Mouse (Mus musculus): Measurements from ENCODE around the gene Stk17b. TPM values are rescaled to one million over a fixed set of nuclear protein-coding genes. Genes with fewer than 3 reads are reported as not detected.

Gene Stk17b
- polyA plus RNA-seq, 1 experiment from 2014 or later, result 7.5 TPM

- Histone ChIP-seq H3K4me3 (no peak overlapping the region), H3K36me3 (0 out of 2 replicates have a peak, but pooled peaks cover 3% of the 10 kb centered on the region)
- 82% methylated on average over 2 of the region's 2 CpGs for WGBS
These were observed 23.2 kb upstream of the Stk17b start for GRCm38 (mm10) chr1:53808229-53808628.

DNA sequence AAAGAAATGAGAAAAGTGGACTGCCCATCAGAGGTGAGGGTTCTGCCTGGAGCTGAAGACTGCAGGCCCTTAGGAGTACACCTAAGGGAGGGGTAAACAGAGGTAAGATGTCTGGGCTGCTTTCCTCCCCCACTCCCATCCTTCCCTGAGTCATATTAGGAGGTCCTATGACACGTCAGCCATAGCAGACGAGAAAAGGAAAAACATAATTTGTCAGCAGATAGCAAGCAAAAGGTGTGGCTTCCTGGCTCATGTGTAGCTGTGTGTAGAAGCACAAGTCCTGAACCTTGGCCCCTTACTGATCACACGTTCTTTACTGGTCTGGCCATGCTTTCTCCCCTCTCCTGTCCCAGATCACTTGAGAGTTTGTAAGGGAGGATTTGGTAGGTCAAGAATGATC lies 12.8 kb upstream of the Stk17b start:
- Histone ChIP-seq H3K4me1 (replicated peaks) (no peaks in the 10 kb centered on the region), H3K4me3 (no peak overlapping the region), H3K27me3 (ENCODE audit: insufficient read depth, poor library complexity, severe bottlenecking) (no peaks in the 10 kb centered on the region), H3K36me3 (no peaks in the 10 kb centered on the region), H3K9me3 (no peaks in the 10 kb centered on the region), H3K27ac (no peak overlapping the region)
- WGBS, result 77% methylated on average over 3 of the region's 3 CpGs
- no peak for DNase-seq (ENCODE audit: low spot score)

More at GRCm38 (mm10) chr1:53808229-53808628, 23.2 kb upstream of the Stk17b start:
- Histone ChIP-seq H3K4me1 (replicated peaks) (peaks cover 4% of the 10 kb centered on the region; the same call in 1 of the 2 replicates), H3K9me3 (no peaks in the 10 kb centered on the region), H3K27ac (no peak overlapping the region), H3K27me3 (ENCODE audit: insufficient read depth, poor library complexity, severe bottlenecking) (no peaks in the 10 kb centered on the region)
- DNase-seq (ENCODE audit: low spot score), result no peak

DNA sequence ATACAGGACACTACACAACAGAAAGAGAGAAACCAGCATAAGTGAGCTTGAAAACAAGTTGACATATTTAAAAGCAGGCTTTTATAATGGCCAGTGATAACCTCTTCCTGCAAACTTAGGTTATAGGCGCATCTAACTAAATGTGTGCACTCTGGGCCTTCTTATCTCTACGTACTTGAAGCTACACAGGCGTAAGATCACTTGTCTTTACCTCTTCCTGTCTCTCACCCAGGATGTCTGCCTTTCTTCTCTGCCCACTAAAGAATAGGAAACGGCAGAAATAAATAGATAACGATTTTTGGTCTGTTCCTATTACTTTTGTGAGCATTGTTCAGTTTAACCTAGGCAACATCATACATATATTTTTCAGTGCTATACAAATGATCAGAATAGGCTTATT lies 12.1 kb upstream of the Stk17b start:
- Histone ChIP-seq H3K4me3 (no peak overlapping the region), H3K27me3 (ENCODE audit: insufficient read depth, poor library complexity, severe bottlenecking) (no peaks in the 10 kb centered on the region), H3K36me3 (no peaks in the 10 kb centered on the region), H3K4me1 (replicated peaks) (no peaks in the 10 kb centered on the region), H3K27ac (no peak overlapping the region), H3K9me3 (no peaks in the 10 kb centered on the region)
- DNase-seq (ENCODE audit: low spot score), result no peak
- 92% methylated on average over 5 of the region's 5 CpGs for WGBS

DNA sequence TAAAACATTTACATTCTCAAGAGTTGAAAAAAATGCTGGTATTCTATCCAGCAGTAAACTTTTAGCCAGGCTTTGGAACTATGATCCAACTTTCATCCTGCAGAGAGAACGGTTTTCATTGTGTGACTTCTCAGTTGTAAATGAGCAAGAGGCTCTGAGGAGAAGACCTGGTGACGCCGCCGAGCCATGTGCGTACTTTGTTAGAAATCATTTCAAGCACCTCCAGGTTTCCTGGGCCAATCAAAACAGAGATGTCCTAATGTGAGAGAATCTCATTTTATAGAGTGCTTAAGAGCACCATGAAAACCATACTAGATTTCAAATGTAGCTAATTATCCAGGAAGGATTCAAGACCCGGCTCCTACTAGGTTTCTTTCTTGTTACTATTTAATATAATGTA lies 11.2 kb upstream of the Stk17b start:
- Histone ChIP-seq H3K27me3 (ENCODE audit: insufficient read depth, poor library complexity, severe bottlenecking) (no peaks in the 10 kb centered on the region), H3K36me3 (no peaks in the 10 kb centered on the region)
- WGBS, result 91% methylated on average over 6 of the region's 6 CpGs

GRCm38 (mm10) chr1:53795591-53795990 lies 10.6 kb upstream of the Stk17b start:
- Histone ChIP-seq H3K27me3 (ENCODE audit: insufficient read depth, poor library complexity, severe bottlenecking) (no peaks in the 10 kb centered on the region), H3K36me3 (no peaks in the 10 kb centered on the region), H3K27ac (no peak overlapping the region), H3K4me1 (replicated peaks) (no peaks in the 10 kb centered on the region), H3K4me3 (no peak overlapping the region), H3K9me3 (no peaks in the 10 kb centered on the region)
- DNase-seq (ENCODE audit: low spot score), result no peak
- WGBS, result 84% methylated on average over 4 of the region's 4 CpGs

More for the DNA sequence above, 11.2 kb upstream of the Stk17b start:
- Histone ChIP-seq H3K27ac (no peak overlapping the region), H3K9me3 (no peaks in the 10 kb centered on the region), H3K4me1 (replicated peaks) (no peaks in the 10 kb centered on the region), H3K4me3 (no peak overlapping the region)
- no peak for DNase-seq (ENCODE audit: low spot score)

DNA sequence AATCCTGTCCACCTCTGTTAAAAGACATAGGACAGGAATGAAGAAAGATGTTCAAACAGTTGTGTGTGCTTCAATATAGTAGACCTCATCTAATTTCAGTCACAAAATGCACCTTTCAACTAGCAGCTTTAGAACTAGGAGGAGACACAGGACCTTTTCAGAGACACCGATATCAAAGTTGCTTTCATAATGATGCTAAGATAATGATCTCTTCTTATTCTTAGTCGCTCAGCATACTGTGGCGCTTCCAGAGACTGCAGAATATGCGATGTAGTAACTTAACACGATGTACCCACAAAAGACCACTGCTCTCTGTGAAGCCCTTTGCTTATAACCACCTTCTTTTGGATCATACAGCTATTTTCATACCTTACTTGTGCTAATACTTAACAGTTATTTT lies 10.1 kb upstream of the Stk17b start:
- no peaks in the 10 kb centered on the region for H3K36me3 ChIP-seq
- no peak overlapping the region for H3K4me3 ChIP-seq
- H3K27me3 ChIP-seq (ENCODE audit: insufficient read depth, poor library complexity, severe bottlenecking), result no peaks in the 10 kb centered on the region
- no peaks in the 10 kb centered on the region for H3K9me3 ChIP-seq
- 90% methylated on average over 5 of the region's 5 CpGs for WGBS
- no peak overlapping the region for H3K27ac ChIP-seq
- H3K4me1 ChIP-seq (replicated peaks), result no peaks in the 10 kb centered on the region
- DNase-seq (ENCODE audit: low spot score), result no peak

GRCm38 (mm10) chr1:53794279-53794678 lies 9.3 kb upstream of the Stk17b start:
- no peak overlapping the region for H3K27ac ChIP-seq
- no peaks in the 10 kb centered on the region for H3K9me3 ChIP-seq
- WGBS, result 82% methylated on average over 2 of the region's 2 CpGs
- H3K4me3 ChIP-seq, result no peak overlapping the region
- H3K27me3 ChIP-seq (ENCODE audit: insufficient read depth, poor library complexity, severe bottlenecking), result no peaks in the 10 kb centered on the region
- no peaks in the 10 kb centered on the region for H3K4me1 ChIP-seq (replicated peaks)
- H3K36me3 ChIP-seq, result no peaks in the 10 kb centered on the region
- DNase-seq (ENCODE audit: low spot score), result no peak

- Histone ChIP-seq H3K4me3 (no peak overlapping the region), H3K27me3 (ENCODE audit: insufficient read depth, poor library complexity, severe bottlenecking) (no peaks in the 10 kb centered on the region), H3K4me1 (replicated peaks) (no peaks in the 10 kb centered on the region), H3K27ac (no peak overlapping the region), H3K9me3 (no peaks in the 10 kb centered on the region), H3K36me3 (no peaks in the 10 kb centered on the region)
- DNase-seq (ENCODE audit: low spot score), result no peak
- 89% methylated on average over 2 of the region's 2 CpGs for WGBS
These were observed 6.3 kb upstream of the Stk17b start for GRCm38 (mm10) chr1:53791343-53791742.

- Histone ChIP-seq H3K27ac (peak overlapping the region; percentile 93), H3K27me3 (ENCODE audit: insufficient read depth, poor library complexity, severe bottlenecking) (no peaks in the 10 kb centered on the region), H3K4me3 (peak overlapping the region; percentile 88), H3K36me3 (no peaks in the 10 kb centered on the region), H3K9me3 (no peaks in the 10 kb centered on the region), H3K4me1 (replicated peaks) (peaks cover 6% of the 10 kb centered on the region; the same call in 1 of the 2 replicates)
- WGBS, result under 1% methylated on average over 17 of the region's 17 CpGs
- no peak for DNase-seq (ENCODE audit: low spot score)
These were observed 718 bp downstream of the Stk17b start for GRCm38 (mm10) chr1:53784291-53784720.

DNA sequence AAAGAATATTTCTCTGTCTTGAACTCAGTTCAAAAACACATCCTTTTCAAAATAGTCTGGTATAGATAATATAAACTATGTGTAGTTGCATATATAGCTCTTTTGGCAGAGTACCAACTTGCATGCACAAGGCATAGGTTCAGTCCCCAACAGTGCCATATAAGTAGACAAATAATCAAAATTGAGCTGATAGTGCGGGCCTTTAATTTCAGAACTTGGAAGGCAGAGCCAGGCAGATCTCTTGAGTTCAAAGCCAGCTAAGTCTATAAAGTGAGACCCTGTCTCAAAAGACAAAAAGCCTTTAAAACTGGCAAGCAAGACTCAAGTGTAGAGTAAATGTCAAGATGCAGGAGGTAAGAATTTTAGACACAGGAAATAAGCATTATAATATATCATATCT lies 2.1 kb downstream of the Stk17b start:
- WGBS, result 97% methylated on average over 1 of the region's 1 CpGs
- H3K4me1 ChIP-seq (replicated peaks), result peaks cover 6% of the 10 kb centered on the region; the same call in 1 of the 2 replicates

GRCm38 (mm10) chr1:53782079-53782478 lies 2.9 kb downstream of the Stk17b start:
- Histone ChIP-seq H3K4me3 (no peak overlapping the region), H3K27me3 (ENCODE audit: insufficient read depth, poor library complexity, severe bottlenecking) (no peaks in the 10 kb centered on the region), H3K27ac (no peak overlapping the region), H3K9me3 (no peaks in the 10 kb centered on the region), H3K4me1 (replicated peaks) (peaks cover 6% of the 10 kb centered on the region; the same call in 1 of the 2 replicates), H3K36me3 (no peaks in the 10 kb centered on the region)
- 83% methylated on average over 3 of the region's 3 CpGs for whole genome bisulfite sequencing
- DNase-seq (ENCODE audit: low spot score), result no peak

More for the DNA sequence above, 2.1 kb downstream of the Stk17b start:
- Histone ChIP-seq H3K36me3 (no peaks in the 10 kb centered on the region), H3K4me3 (no peak overlapping the region), H3K9me3 (no peaks in the 10 kb centered on the region), H3K27me3 (ENCODE audit: insufficient read depth, poor library complexity, severe bottlenecking) (no peaks in the 10 kb centered on the region), H3K27ac (no peak overlapping the region)
- no peak for DNase-seq (ENCODE audit: low spot score)

GRCm38 (mm10) chr1:53781311-53781710 lies 3.7 kb downstream of the Stk17b start:
- WGBS, result 88% methylated on average over 1 of the region's 1 CpGs
- H3K27me3 ChIP-seq (ENCODE audit: insufficient read depth, poor library complexity, severe bottlenecking), result no peaks in the 10 kb centered on the region
- peaks cover 6% of the 10 kb centered on the region; the same call in 1 of the 2 replicates for H3K4me1 ChIP-seq (replicated peaks)
- H3K9me3 ChIP-seq, result no peaks in the 10 kb centered on the region
- H3K36me3 ChIP-seq, result no peaks in the 10 kb centered on the region
- DNase-seq (ENCODE audit: low spot score), result no peak
- no peak overlapping the region for H3K27ac ChIP-seq
- H3K4me3 ChIP-seq, result no peak overlapping the region

- WGBS, result 95% methylated on average over 7 of the region's 7 CpGs
- no peak for DNase-seq (ENCODE audit: low spot score)
- Histone ChIP-seq H3K36me3 (no peaks in the 10 kb centered on the region), H3K27me3 (ENCODE audit: insufficient read depth, poor library complexity, severe bottlenecking) (no peaks in the 10 kb centered on the region), H3K4me1 (replicated peaks) (no peaks in the 10 kb centered on the region), H3K4me3 (no peak overlapping the region), H3K9me3 (no peaks in the 10 kb centered on the region), H3K27ac (no peak overlapping the region)
These were observed 8.7 kb downstream of the Stk17b start for GRCm38 (mm10) chr1:53776176-53776905.

Data from hindbrain, embryonic 10.5 days (tissue).